Mouse (Mus musculus) cerebellum, adult 18-20 months (tissue): Measurements from ENCODE around the gene Kdm4c.
"Not testable (repeated sequence)": the region's sequence is repeated elsewhere in the genome, so short reads cannot be mapped to it uniquely, and the experiment has no call there.

Experiments
- DNase-seq, 2 experiments: peaks; one replicate each; pipeline ENCODE4 v3.0.0; 2021

Gene Kdm4c

DNA sequence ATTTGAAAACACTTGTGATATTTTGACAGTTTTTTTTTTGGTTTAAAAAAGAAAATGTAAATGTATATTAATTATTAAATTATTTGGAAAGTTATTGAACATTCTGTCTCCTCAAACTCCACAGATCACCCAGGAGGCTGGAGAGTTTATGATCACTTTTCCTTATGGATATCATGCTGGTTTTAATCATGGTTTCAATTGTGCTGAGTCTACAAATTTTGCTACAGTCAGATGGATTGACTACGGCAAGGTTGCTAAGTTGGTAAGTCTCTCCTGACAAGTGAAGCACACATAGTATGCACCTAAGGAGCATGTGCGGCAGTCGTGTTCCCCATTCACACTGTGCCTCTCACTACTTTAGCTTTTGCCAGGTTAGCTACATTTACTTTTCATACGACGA is 73.1 kb downstream of the Kdm4c start:
- no peak for DNase-seq

- DNase-seq = no peak
These were observed 77.0 kb downstream of the Kdm4c start for GRCm38 (mm10) chr4:74319313-74319712.

GRCm38 (mm10) chr4:74357479-74357878 is 115.2 kb downstream of the Kdm4c start:
- no peak for DNase-seq

DNA sequence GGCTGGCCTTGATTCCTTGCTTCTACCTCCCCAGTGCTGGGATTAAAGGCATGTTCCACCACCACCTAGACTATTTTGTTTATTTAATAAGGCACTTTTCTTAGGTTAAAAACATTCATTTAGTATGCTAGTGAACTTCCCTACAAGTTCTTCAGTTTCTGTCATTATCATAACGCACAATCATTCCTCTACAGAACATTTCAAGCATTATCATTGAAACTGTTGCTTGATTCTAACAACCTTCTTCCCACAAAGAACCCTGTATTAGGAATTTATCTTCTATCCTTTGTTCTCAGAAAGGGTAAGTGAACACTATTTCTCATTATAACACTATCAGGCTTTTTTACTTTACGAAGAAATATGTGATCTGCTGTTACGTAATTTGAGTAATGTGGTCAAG is 118.0 kb downstream of the Kdm4c start:
- no peak for DNase-seq

DNA sequence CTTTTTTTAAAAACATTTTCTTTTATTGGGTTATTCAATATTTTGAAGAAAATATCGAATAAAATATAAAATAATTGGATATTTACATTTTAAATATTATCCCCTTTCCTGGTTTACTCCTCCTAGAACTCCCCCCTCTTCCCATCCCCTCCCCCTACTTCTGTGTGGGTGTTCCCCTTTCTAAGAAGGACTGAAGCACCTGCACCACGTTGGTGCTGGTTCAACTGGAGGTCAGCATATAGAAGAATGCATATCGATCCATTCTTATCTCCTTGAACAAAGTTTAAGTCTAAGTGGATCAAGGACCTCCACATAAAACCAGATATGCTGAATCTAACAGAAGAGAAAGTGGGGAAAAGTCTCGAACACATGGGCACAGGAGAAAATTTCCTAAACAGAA is 144.3 kb downstream of the Kdm4c start:
- DNase-seq = no peak

GRCm38 (mm10) chr4:74393162-74393561 is 150.9 kb downstream of the Kdm4c start:
- DNase-seq = no peak

DNA sequence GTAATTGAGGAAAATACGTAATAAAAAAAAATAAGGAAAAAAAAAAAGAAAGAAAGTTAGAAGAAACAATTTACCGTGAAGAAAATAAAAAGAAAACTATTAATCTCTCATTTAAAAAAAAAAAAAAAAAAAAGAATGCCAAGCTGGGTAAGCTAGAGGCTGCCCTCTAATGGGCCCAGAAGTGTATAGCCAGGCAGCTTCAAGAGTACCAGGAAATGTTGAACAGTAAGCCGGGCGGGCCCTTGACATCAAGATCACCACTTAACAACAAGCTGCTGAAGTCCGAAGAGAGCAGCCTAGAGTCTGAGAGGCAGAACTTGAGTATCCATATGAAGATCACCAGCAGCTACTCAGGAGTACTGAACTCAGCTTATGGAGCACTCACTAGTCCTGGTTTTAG is 154.3 kb downstream of the Kdm4c start:
- no peak for DNase-seq

DNA sequence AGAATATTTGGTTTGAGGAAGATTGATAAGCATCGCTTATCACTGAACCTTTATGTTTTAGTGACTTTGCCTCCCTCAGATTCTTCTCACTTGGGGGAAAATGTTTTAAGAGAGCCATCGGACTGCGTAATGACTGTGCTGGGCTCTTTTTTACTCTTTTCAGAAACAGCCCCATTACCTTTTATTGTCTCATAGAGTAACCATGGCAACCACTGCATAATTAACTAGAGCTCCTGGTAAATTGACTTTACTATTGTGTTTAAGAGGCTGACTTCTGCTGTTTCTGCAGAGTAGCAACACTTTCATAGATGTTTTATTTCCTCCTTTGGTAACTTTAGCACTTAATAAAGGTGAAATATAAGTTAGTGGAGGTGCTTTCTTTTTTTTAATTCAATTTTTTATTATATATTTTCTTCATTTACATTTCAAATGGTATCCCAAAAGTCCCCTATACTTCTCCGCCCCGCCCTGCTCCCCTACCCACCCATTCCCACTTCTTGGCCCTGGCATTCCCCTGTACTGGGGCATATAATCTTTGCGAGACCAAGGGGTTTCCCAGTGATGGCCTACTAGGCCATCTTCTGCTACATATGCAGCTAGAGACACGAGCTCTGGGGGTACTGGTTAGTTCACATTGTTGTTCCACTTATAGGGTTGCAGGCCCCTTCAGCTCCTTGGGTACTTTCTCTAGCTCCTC is 159.5 kb downstream of the Kdm4c start:
- not testable (repeated sequence) for DNase-seq

- DNase-seq = no peak
These were observed 166.4 kb downstream of the Kdm4c start for GRCm38 (mm10) chr4:74408731-74409130.

DNA sequence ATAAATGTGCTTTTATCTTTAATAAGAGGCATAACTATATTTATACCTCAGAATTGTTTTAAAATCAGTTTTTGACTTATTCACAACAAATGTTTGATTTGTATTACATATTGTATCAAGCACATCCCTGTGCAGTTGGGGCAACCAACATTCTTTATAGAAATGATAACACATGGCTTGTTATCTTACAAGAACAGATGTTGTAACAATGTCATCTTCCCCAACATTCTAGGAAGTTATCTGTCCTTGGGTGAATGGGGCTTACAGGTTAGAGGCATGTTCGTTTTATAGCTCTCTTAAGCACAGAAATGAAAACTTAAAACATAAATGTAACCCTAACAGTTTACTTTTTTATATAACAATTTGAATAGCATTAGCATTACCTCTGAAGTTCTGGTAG is 177.5 kb downstream of the Kdm4c start:
- no peak for DNase-seq
